Mouse (Mus musculus) heart, postnatal 10 days (tissue): ENCODE measurements at regions not wholly inside any gene's neighbourhood (a gene's known extent, or its start where the extent isn't known, plus 50 kb on each side); places are given as distances from the start of the nearest gene placed in this dataset.
A peak's percentile ranks its signal among the peaks of the same experiment; 100 is the strongest.
"Not testable (repeated sequence)": the region's sequence is repeated elsewhere in the genome, so short reads cannot be mapped to it uniquely, and the experiment has no call there.

ENCODE experiments used
- DNase-seq, 2 experiments: peaks; one replicate each; pipeline ENCODE4 v3.0.0; 2021
- intact Hi-C: fragments of 180-260 bp; cut with DNase I; formaldehyde crosslinking; loops from one replicate; pipeline ENCODE4 v1.15.1; 2025

- intact Hi-C loops: not testable (repeated sequence)
These were observed 629.7 kb upstream of the Prmt6 start for GRCm38 (mm10) chr3:110880472-110880871.

GRCm38 (mm10) chr3:110865989-110866388 is 615.2 kb upstream of the Prmt6 start:
- intact Hi-C loops: no loop called here

More at GRCm38 (mm10) chr3:110880472-110880871, 629.7 kb upstream of the Prmt6 start:
- DNase-seq: peak; percentile 12 to 14

GRCm38 (mm10) chr3:110847222-110847621 is 596.4 kb upstream of the Prmt6 start:
- DNase-seq: no peak
- intact Hi-C loops: no loop called here

More at GRCm38 (mm10) chr3:110865989-110866388, 615.2 kb upstream of the Prmt6 start:
- DNase-seq: no peak

GRCm38 (mm10) chr3:110820709-110821401 is 570.1 kb upstream of the Prmt6 start:
- no peak for DNase-seq
- intact Hi-C loops: no loop called here

DNA sequence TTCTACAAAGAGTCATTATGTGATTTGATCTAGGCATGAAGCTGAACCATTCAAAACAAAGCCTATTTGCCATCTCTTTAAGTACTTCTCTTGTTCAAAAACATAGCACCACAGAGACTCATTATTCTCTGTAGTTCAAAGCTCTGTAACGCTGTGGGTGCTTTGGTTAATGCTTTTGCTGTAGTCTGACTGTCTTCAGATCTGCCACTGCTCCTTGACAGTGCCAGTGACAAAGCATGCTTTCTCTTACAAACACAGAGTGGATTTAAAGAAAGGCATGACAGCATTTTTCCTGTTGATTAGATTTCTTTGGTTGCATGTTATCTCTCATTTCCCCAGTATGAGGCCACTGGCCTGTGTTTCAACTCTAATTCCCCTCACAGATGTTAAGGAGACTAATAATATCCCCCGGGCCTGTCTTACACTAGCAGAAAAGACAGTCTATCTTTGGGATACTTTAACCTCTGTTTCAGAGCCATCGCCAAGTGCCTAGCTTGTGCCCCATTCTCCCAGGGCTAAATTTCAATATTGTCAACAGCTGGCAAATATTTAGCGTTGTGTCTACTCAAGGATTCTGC is 538.3 kb upstream of the Prmt6 start:
- intact Hi-C loops: no loop called here
- DNase-seq: no peak

DNA sequence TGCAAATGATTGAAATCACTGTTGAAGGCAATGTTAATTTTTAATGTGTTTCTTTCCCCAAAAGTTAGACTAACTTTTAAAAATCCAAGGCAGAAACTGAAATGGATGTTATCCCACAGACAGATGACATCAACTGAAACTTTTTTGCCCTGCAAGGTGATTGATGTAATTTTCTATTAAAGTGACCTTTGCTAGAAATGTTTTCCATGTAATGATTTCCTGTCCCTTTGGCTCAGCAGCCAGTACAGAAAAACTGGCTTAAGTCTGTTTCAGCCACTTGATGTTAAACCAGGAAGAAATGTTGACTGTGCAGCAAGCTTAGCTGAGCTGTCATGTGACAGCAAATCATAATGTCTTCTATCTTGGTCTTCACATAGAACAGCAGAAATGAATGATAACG is 504.5 kb upstream of the Prmt6 start:
- DNase-seq: no peak
- intact Hi-C loops: no loop called here

DNA sequence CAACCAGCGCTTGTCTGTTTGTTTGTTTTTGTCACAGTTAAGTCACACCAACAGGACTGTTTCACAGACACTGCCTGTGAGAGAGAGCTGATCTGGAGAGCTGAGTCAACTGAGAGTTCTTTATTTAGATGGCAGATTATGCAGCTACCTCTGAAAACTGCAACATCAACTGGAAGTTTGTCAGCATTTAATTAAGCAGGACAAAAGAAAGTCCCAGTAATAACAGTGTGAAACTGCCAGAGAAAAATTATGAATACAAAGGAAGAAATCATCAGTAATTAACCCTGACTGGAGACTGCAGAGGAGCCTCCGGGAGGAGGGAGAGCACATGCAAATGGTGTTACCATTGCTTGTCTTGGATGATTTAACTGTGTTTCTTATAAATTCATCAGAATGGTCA is 495.5 kb upstream of the Prmt6 start:
- DNase-seq: no peak
- intact Hi-C loops: no loop called here

GRCm38 (mm10) chr3:110700122-110700521 is 449.3 kb upstream of the Prmt6 start:
- intact Hi-C loops: no loop called here
- peak in 1 of 2 experiments; percentile 1 for DNase-seq

DNA sequence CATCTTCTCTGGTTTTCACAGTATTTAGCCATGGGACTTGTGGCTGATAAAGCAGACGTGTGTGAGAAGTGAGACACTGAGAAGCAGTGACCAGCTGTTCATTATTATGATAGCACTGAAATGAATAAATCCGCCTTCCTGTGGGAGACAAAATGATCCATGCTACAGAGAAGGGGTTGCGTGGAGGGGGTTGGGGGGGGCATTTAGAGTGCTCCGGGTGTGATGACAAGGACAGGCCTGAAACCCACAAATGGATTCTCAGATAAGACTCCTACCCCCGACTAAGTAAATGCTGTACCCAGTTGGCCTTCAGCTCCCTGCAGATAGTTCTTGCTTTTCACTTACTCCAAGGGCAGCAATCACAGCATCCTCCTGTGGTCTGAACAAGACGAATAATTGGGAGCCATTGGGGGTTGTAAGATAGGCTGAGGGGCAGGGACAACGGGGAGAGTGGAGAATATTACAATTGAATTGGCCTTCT is 416.8 kb upstream of the Prmt6 start:
- intact Hi-C loops: no loop called here
- DNase-seq: no peak

DNA sequence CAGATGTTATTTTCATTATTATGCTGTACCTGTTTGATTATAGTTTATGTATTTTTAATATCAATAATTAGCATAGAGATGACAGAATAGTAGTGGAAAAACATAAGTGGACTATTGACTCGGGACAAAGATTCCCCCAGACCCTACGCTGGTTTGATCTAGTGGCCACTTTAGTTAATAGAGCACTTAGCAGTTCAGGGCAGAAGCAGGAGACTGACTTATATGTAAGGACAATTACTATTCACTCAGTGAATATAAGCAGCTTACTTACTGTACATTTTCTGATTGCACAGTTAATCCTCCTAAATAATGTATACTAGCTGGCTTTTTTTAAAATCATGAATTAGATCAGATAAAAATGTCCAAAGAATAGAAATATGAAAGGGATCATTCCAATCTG is 416.2 kb upstream of the Prmt6 start:
- no peak for DNase-seq
- intact Hi-C loops: no loop called here

DNA sequence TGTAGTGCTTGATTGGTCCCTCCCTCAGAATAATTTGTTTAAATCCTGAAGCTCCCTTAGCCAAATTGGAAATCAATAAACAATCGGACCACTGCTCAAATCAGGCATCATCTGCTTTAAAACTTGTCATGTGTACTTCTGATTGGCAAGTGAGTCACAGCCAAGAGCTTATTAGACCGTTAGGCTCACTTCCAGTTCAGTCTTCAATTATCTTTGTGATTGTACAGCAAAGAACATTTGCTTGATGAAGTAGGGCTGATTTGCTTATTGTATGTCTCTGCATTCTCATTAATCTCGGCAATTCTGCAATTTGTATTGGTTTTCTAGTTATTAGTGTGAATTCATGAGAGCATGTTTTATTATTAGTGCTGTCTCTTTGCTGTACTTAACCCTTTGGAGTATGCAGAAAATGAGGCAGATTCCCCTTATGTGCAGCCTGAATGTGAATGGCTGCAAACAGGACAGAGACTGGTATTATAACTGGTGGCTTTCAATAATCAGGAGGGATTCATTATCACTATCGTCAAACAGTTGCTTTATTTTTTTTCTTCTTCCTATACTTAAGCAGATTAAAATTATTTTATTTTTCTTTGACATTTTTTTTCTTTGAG is 406.8 kb upstream of the Prmt6 start:
- no peak for DNase-seq
- intact Hi-C loops: no loop called here

DNA sequence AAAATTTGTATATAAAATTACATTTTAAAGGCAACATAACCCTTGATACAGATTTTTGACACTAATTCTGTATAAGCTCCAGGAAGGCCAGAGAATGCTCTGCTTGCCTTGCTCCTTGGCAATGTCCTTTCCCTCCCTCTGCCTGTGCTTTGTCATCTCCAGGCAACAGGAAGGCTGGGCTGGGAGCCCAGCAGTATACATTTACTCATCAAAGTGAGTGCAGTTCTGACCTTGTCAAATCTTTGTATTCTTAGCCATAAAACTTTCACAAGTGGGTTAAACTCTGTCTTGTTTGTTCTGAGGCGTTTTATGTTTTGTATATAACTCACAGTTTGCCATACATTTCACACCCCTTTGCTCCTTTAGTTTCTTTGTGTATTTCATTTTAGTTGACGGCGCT is 375.5 kb upstream of the Prmt6 start:
- no peak for DNase-seq
- intact Hi-C loops: no loop called here

- intact Hi-C loops: no loop called here
These were observed 348.5 kb upstream of the Prmt6 start for GRCm38 (mm10) chr3:110599175-110599853.

DNA sequence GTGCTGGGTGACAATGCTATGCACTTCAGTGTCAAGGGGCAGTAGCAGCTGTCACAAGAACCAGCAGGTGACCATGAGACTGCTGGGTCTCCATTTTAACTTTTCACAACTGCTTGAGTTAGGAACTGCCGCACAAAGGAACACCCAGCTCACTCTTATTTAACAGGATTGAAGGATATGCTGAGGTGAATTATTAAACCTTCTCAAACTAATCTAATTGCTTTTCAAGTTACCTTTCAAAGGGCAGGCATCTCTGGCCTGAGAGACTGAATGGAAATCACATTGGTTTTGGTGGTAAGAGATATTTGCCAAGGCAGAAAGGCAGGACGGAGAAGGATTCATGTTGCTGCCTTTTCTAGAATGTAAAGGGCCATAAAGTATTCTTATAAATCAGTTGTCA is 332.0 kb upstream of the Prmt6 start:
- no peak for DNase-seq
- intact Hi-C loops: no loop called here

More at GRCm38 (mm10) chr3:110599175-110599853, 348.5 kb upstream of the Prmt6 start:
- DNase-seq: no peak

- intact Hi-C loops: no loop called here
- DNase-seq: no peak
These were observed 328.5 kb upstream of the Prmt6 start for GRCm38 (mm10) chr3:110579261-110579660.

DNA sequence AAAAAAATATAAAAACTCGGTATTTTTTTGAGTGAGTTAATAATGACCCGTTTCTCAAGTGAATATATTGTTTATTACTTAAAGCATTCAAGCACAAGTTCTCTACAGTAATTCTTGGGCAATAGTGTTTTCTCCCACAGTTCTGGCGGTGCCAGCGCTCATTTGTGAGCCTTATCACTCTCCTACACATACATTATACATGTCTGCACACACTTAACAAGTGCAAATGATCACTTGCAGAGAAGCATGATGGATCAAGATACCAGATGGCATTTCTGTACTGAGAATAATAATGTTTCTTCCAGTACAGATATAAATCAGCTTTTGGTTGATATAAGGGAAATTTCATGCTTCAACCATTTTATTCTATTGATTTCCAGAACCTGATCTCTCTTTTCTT is 316.4 kb upstream of the Prmt6 start:
- DNase-seq: no peak
- intact Hi-C loops: no loop called here

GRCm38 (mm10) chr3:110547326-110547725 is 296.5 kb upstream of the Prmt6 start:
- intact Hi-C loops: no loop called here
- DNase-seq: no peak

- intact Hi-C loops: loop anchor here (10.0 kb wide), 1 partner anchor 707 kb away; no protein-coding TSS in a partner anchor
- DNase-seq: no peak
These were observed 287.5 kb upstream of the Prmt6 start for GRCm38 (mm10) chr3:110538275-110538674.
